Mouse (Mus musculus): ENCODE measurements at regions not wholly inside any gene's neighbourhood (a gene's known extent, or its start where the extent isn't known, plus 50 kb on each side); places are given as distances from the start of the nearest gene placed in this dataset.

DNA sequence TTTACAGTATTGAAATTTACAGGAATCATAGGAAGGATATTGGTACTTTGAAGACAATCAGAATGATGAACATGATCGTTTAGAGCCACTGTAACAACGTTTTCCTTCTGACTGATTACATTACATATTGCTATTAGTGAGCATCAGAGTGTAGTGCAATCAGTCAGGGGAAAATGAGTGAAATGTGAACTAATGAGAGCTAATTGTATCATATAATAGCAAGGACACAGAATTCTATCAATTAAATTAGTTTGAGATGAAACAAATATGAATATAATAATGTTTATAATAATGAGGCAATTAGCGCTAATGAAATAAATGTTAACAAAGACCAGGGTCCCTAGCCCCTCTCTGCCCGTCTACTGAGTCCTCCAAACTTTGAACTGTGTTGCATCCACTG lies 169.7 kb downstream of the Brms1l start:
- no peak for DNase-seq
- Histone ChIP-seq H3K4me1 (ENCODE audit: control insufficient read depth, insufficient read depth, low read length) (no peaks in the 10 kb centered on the region), H3K36me3 (ENCODE audit: control insufficient read depth, insufficient read depth, low read length) (no peaks in the 10 kb centered on the region), H3K4me3 (no peak overlapping the region), H3K79me2 (replicated peaks; ENCODE audit: control insufficient read depth, insufficient read depth, low read length) (no peaks in the 10 kb centered on the region), H3K27me3 (ENCODE audit: control insufficient read depth, insufficient read depth, low read length) (no peaks in the 10 kb centered on the region), H3K27ac (no peak overlapping the region), H3K9ac (ENCODE audit: low read depth, low read length) (no peak overlapping the region)
- WGBS = 76% methylated on average over 4 of the region's 4 CpGs
- intact Hi-C loops (cut with DNase I) = no loop called here
- TF ChIP-seq POLR2A (IDR thresholded peaks at IDR 0.05; ENCODE audit: insufficient read depth, low read depth, low read length) (no peak), CTCF (IDR thresholded peaks at IDR 0.05) (no peak), EP300 (IDR thresholded peaks at IDR 0.05; ENCODE audit: insufficient read depth, low read depth, low read length) (no peak)

GRCm38 (mm10) chr12:56005321-56005720 lies 169.2 kb downstream of the Brms1l start:
- Histone ChIP-seq H3K9ac (ENCODE audit: low read depth, low read length) (no peak overlapping the region), H3K4me3 (no peak overlapping the region), H3K36me3 (ENCODE audit: control insufficient read depth, insufficient read depth, low read length) (no peaks in the 10 kb centered on the region), H3K27me3 (ENCODE audit: control insufficient read depth, insufficient read depth, low read length) (no peaks in the 10 kb centered on the region), H3K79me2 (replicated peaks; ENCODE audit: control insufficient read depth, insufficient read depth, low read length) (no peaks in the 10 kb centered on the region), H3K27ac (no peak overlapping the region), H3K4me1 (ENCODE audit: control insufficient read depth, insufficient read depth, low read length) (no peaks in the 10 kb centered on the region)
- DNase-seq = no peak
- intact Hi-C loops (cut with DNase I) = no loop called here
- no peak for TF ChIP-seq POLR2A (IDR thresholded peaks at IDR 0.05; ENCODE audit: insufficient read depth, low read depth, low read length)
- no peak for TF ChIP-seq CTCF (IDR thresholded peaks at IDR 0.05)
- TF ChIP-seq EP300 (IDR thresholded peaks at IDR 0.05; ENCODE audit: insufficient read depth, low read depth, low read length) = no peak
- 57% methylated on average over 6 of the region's 6 CpGs for WGBS

GRCm38 (mm10) chr12:56004479-56004878 lies 168.4 kb downstream of the Brms1l start:
- intact Hi-C loops (cut with DNase I) = no loop called here
- Histone ChIP-seq H3K9ac (ENCODE audit: low read depth, low read length) (no peak overlapping the region), H3K36me3 (ENCODE audit: control insufficient read depth, insufficient read depth, low read length) (no peaks in the 10 kb centered on the region), H3K27me3 (ENCODE audit: control insufficient read depth, insufficient read depth, low read length) (no peaks in the 10 kb centered on the region), H3K27ac (no peak overlapping the region), H3K4me3 (no peak overlapping the region), H3K79me2 (replicated peaks; ENCODE audit: control insufficient read depth, insufficient read depth, low read length) (no peaks in the 10 kb centered on the region), H3K4me1 (ENCODE audit: control insufficient read depth, insufficient read depth, low read length) (no peaks in the 10 kb centered on the region)
- no peak for TF ChIP-seq EP300 (IDR thresholded peaks at IDR 0.05; ENCODE audit: insufficient read depth, low read depth, low read length)
- TF ChIP-seq POLR2A (IDR thresholded peaks at IDR 0.05; ENCODE audit: insufficient read depth, low read depth, low read length) = no peak
- TF ChIP-seq CTCF (IDR thresholded peaks at IDR 0.05) = no peak
- DNase-seq = no peak
- 54% methylated on average over 4 of the region's 4 CpGs for WGBS

GRCm38 (mm10) chr12:56003561-56003960 lies 167.4 kb downstream of the Brms1l start:
- Histone ChIP-seq H3K4me1 (ENCODE audit: control insufficient read depth, insufficient read depth, low read length) (no peaks in the 10 kb centered on the region), H3K27me3 (ENCODE audit: control insufficient read depth, insufficient read depth, low read length) (no peaks in the 10 kb centered on the region), H3K79me2 (replicated peaks; ENCODE audit: control insufficient read depth, insufficient read depth, low read length) (no peaks in the 10 kb centered on the region), H3K4me3 (no peak overlapping the region), H3K9ac (ENCODE audit: low read depth, low read length) (no peak overlapping the region), H3K36me3 (ENCODE audit: control insufficient read depth, insufficient read depth, low read length) (no peaks in the 10 kb centered on the region), H3K27ac (no peak overlapping the region)
- no peak for TF ChIP-seq EP300 (IDR thresholded peaks at IDR 0.05; ENCODE audit: insufficient read depth, low read depth, low read length)
- TF ChIP-seq CTCF (IDR thresholded peaks at IDR 0.05) = no peak
- TF ChIP-seq POLR2A (IDR thresholded peaks at IDR 0.05; ENCODE audit: insufficient read depth, low read depth, low read length) = no peak
- intact Hi-C loops (cut with DNase I) = no loop called here
- DNase-seq = no peak
- WGBS = 87% methylated on average over 8 of the region's 8 CpGs

GRCm38 (mm10) chr12:55996585-55997377 lies 160.7 kb downstream of the Brms1l start:
- intact Hi-C loops (cut with DNase I) = no loop called here
- Histone ChIP-seq H3K9ac (ENCODE audit: low read depth, low read length) (no peak overlapping the region), H3K36me3 (ENCODE audit: control insufficient read depth, insufficient read depth, low read length) (no peaks in the 10 kb centered on the region), H3K27me3 (ENCODE audit: control insufficient read depth, insufficient read depth, low read length) (no peaks in the 10 kb centered on the region), H3K4me3 (no peak overlapping the region), H3K79me2 (replicated peaks; ENCODE audit: control insufficient read depth, insufficient read depth, low read length) (no peaks in the 10 kb centered on the region), H3K4me1 (ENCODE audit: control insufficient read depth, insufficient read depth, low read length) (no peaks in the 10 kb centered on the region), H3K27ac (no peak overlapping the region)
- TF ChIP-seq POLR2A (IDR thresholded peaks at IDR 0.05; ENCODE audit: insufficient read depth, low read depth, low read length) (no peak), EP300 (IDR thresholded peaks at IDR 0.05; ENCODE audit: insufficient read depth, low read depth, low read length) (no peak), CTCF (IDR thresholded peaks at IDR 0.05) (no peak)
- WGBS = 65% methylated on average over 3 of the region's 3 CpGs
- DNase-seq = no peak

- Histone ChIP-seq H3K36me3 (ENCODE audit: control insufficient read depth, insufficient read depth, low read length) (no peaks in the 10 kb centered on the region), H3K4me1 (ENCODE audit: control insufficient read depth, insufficient read depth, low read length) (no peaks in the 10 kb centered on the region), H3K9ac (ENCODE audit: low read depth, low read length) (no peak overlapping the region), H3K27me3 (ENCODE audit: control insufficient read depth, insufficient read depth, low read length) (no peaks in the 10 kb centered on the region), H3K4me3 (no peak overlapping the region), H3K79me2 (replicated peaks; ENCODE audit: control insufficient read depth, insufficient read depth, low read length) (no peaks in the 10 kb centered on the region), H3K27ac (no peak overlapping the region)
- WGBS = 67% methylated on average over 11 of the region's 11 CpGs
- intact Hi-C loops (cut with DNase I) = no loop called here
- no peak for TF ChIP-seq EP300 (IDR thresholded peaks at IDR 0.05; ENCODE audit: insufficient read depth, low read depth, low read length)
- no peak for TF ChIP-seq CTCF (IDR thresholded peaks at IDR 0.05)
- TF ChIP-seq POLR2A (IDR thresholded peaks at IDR 0.05; ENCODE audit: insufficient read depth, low read depth, low read length) = no peak
- no peak for DNase-seq
Observed at GRCm38 (mm10) chr12:55983565-55984351, 147.6 kb downstream of the Brms1l start.
